Mouse (Mus musculus) cerebellum, adult 11 months (tissue): ENCODE data around the gene She.

ENCODE experiments used
- DNase-seq: peaks from one replicate; pipeline ENCODE4 v3.0.0; 2022

The She gene

GRCm38 (mm10) chr3:89863716-89864509 lies 32.7 kb downstream of the She start:
- DNase-seq: no peak

- no peak for DNase-seq
Measured at GRCm38 (mm10) chr3:89865020-89865419, 33.9 kb downstream of the She start.

GRCm38 (mm10) chr3:89865764-89866163 lies 34.6 kb downstream of the She start:
- DNase-seq: no peak

GRCm38 (mm10) chr3:89867651-89868050 lies 36.5 kb downstream of the She start:
- no peak for DNase-seq

GRCm38 (mm10) chr3:89868357-89868756 lies 37.2 kb downstream of the She start:
- DNase-seq: no peak

GRCm38 (mm10) chr3:89868956-89869355 lies 37.8 kb downstream of the She start:
- DNase-seq: no peak

- DNase-seq: no peak
Measured at GRCm38 (mm10) chr3:89869556-89869955, 38.4 kb downstream of the She start.

GRCm38 (mm10) chr3:89870472-89871271 lies 39.5 kb downstream of the She start:
- no peak for DNase-seq

- no peak for DNase-seq
Measured at GRCm38 (mm10) chr3:89871339-89871914, 40.3 kb downstream of the She start.

- no peak for DNase-seq
Measured at GRCm38 (mm10) chr3:89872209-89872608, 41.0 kb downstream of the She start.

GRCm38 (mm10) chr3:89872684-89873083 lies 41.5 kb downstream of the She start:
- no peak for DNase-seq

- no peak for DNase-seq
Measured at GRCm38 (mm10) chr3:89874076-89874475, 42.9 kb downstream of the She start.

- no peak for DNase-seq
Measured at GRCm38 (mm10) chr3:89875021-89875420, 43.9 kb downstream of the She start.

- no peak for DNase-seq
Measured at GRCm38 (mm10) chr3:89875781-89876180, 44.6 kb downstream of the She start.

- DNase-seq: no peak
Measured at GRCm38 (mm10) chr3:89876469-89876868, 45.3 kb downstream of the She start.

GRCm38 (mm10) chr3:89877129-89877528 lies 46.0 kb downstream of the She start:
- DNase-seq: no peak

GRCm38 (mm10) chr3:89878456-89878855 lies 47.3 kb downstream of the She start:
- DNase-seq: no peak

GRCm38 (mm10) chr3:89879326-89879725 lies 48.2 kb downstream of the She start:
- no peak for DNase-seq

- no peak for DNase-seq
Measured at GRCm38 (mm10) chr3:89880036-89880851, 49.1 kb downstream of the She start.

GRCm38 (mm10) chr3:89882556-89883181 lies 51.5 kb downstream of the She start:
- DNase-seq: no peak

- DNase-seq: no peak
Measured at GRCm38 (mm10) chr3:89883582-89884041, 52.4 kb downstream of the She start.

GRCm38 (mm10) chr3:89885766-89886165 lies 54.6 kb downstream of the She start:
- no peak for DNase-seq
